Mouse (Mus musculus) hematopoietic stem cell, adult 5-6 weeks (primary cell): Measurements from ENCODE around the gene Lrrc30. TPM values are rescaled to one million over a fixed set of nuclear protein-coding genes. Genes with fewer than 3 reads are reported as not detected.

Source experiments
- ATAC-seq, 2 experiments: fragments of 125-278 bp in 1 of 2; replicated peaks in 1 of 2; 2 replicates each; pipeline ENCODE4 v1.8.0; 2016 to 2017; ENCODE audit warnings: inconsistent platforms in 2 of 2, mild to moderate bottlenecking in 2 of 2, moderate number of reproducible peaks in 2 of 2, low read depth in 1 of 2, moderate TSS enrichment in 1 of 2; ENCODE audit not compliant: low FRiP score in 2 of 2, poor library complexity in 2 of 2, severe bottlenecking in 2 of 2, insufficient read depth in 1 of 2, low TSS enrichment in 1 of 2
- total RNA-seq: library from RNA; stranded (forward); fragments of 172-1452, 232-1000 nt; gene quantifications from 2 replicates; pipeline ENCODE4 v1.2.3, GENCODE M21; 2017

Gene Lrrc30
- total RNA-seq, 1 experiment from 2014 or later, result not detected

DNA sequence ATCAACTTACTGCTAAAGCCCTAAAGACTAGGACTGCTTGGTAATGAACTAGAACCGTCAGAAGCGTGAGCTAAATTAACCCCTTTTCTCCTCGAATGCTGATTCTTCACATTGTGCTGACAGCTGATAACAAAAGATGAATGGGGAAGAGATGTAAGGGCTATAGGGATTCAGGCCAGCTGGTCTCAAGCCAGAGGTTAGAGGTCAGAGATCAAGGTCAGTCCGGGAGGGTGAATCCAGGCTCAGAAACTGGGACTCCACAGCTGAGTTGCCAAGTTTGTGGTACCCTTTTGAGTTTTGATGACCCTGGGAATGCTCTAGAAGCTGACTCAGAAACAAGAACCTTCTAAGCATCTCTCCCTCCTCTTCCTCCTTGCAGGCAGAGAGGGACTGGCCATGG, 28.1 kb downstream of the Lrrc30 start:
- ATAC-seq, result no peak

DNA sequence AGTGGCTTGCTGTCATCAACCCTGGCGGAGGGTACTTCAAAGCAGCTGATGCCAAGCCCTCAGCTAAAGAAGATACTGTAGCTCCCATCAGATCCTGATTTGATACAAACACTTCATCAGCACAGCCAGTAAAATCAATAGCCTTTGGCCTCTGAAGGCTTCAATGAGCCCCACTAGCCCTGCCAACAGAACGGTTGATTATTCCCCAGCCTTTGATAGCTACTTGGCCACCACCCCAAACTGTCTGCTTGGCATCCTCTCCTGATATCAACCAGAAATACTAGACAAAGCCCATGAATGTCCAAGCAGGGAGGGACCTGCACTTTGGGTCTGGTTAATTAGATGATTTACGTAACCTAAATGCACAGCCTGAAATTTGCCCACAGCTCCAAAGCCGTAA, 30.0 kb downstream of the Lrrc30 start:
- ATAC-seq, result 0 out of 4 replicates have a peak, but pooled peaks of 1 of the 2 experiments have one; percentile 29

DNA sequence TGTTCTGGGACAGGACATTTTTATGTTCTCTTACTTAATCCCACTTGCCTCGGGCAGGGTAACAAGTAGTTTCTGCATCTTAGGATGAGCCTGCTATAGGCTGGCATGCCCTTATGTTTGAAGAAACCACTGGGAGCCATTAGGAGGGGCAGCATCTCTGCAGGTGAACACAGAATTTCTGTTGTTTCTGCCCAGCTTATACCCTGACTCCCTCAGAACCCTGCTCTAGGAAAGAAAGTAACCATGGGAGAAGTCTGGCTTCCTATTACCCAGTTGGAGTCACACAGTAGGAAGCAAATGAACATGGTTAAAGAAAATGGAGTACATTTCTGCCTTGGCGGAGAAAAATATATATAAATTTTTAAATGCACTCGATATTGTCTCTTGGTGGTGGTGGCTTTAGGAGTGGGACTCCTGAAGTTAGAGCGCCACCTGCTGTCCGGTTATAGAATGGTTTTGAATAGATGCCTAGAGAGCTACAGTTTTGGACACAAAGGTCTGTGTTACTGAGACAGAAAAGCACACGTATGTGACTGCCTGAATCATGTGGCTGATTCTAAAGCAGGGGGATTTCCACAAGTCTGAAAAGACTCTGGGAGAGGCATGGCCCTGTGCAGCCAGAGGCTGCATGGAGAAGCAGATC, 47.5 kb downstream of the Lrrc30 start:
- ATAC-seq, result peak; percentile 64 to 84

DNA sequence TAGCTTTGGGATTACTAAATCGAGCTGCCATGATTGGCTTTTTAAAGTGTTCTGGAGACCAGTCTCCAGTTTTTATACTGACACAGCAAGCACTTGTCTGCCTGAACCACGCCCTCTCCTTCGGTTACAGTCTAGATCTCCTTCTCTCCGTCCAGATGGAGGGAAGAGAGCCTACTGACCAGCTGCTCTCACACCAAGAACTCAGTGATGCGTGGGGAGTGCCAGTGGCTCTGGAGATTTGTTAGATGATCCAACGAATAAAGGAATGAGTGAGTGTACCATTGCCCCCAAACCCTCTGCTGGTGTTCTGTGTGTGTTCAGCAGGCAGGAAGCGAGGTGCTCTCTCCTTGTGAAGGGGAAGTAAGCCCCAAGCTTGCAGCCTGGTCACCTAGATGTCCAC, 48.0 kb downstream of the Lrrc30 start:
- no peak for ATAC-seq

DNA sequence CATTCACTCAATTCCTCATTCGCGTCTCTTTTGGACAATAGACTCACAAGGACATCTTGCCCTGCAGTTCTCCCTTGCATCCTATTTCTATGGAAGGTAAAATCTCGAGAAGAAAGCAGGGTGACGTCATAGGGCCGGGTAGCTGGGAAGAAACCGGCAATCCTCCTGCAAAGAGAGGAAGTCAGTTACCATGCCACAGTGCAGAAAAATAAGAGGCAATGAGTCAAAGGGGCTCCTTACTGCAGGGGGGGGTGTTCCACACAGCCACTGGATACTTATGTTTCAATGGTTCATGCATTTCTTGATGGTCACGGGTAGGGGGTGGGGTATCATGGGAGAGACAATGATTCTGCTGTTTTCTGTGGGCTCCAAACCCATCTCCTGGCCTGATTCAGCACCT, 49.1 kb downstream of the Lrrc30 start:
- peak; percentile 48 to 75 for ATAC-seq

DNA sequence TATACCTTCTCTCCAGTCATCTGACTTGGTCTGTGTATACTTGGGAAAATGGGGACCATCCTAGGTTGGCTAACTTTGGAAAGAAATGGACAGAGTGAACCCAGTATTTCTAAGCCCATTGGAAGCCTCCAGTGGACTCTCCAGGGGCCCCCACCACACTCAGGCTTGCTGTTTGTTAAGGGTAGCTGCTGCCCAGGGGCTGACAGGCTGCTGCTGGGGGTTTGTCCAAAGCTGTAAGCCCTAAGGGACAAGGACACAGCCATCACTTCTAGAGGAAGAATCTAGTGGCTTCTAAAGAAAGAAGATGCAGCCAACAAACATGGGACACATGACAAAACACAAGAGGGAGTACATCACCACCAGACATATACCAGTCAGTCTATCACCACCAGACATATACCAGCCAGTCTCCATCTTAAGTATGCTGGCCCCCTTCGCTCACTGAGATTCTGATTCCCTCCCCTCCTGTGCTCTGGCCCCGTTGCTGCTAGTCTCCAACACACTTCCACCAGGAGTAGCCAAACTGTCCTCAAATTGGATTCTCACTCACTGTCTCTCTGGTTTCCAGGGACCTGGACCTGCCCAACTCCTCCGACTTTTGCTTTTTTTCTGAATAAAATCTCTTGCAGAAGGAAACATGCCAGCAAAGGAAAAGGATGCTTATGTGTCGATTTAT, 49.7 kb downstream of the Lrrc30 start:
- ATAC-seq, result no peak

DNA sequence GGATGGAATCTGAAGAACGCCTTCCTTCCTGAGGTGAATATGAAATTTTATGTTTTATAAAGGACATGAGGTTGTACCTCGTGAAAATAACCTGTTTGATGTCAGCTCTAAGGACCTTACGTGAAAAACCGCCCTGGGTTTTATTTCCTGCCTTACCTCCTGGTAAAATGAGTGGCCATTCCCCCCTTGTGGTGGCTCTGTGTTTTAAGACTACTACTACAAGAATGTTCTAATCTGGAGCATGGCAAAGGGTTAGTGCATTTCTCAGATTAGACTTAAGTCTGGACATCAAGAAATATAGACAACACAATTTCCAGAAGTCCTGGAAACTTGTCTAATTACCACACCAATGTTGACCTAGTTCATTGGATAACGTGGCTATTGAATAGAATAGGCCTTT, 50.7 kb downstream of the Lrrc30 start:
- ATAC-seq, result no peak

Other genes starting within 250 kb of the Lrrc30 start
- under 0.01 TPM in 1 of 2 replicates, not detected in the other for gene Lama1, start 64.5 kb upstream of the Lrrc30 start, total RNA-seq